Mouse (Mus musculus): ENCODE data around the gene Ammecr1.

DNA sequence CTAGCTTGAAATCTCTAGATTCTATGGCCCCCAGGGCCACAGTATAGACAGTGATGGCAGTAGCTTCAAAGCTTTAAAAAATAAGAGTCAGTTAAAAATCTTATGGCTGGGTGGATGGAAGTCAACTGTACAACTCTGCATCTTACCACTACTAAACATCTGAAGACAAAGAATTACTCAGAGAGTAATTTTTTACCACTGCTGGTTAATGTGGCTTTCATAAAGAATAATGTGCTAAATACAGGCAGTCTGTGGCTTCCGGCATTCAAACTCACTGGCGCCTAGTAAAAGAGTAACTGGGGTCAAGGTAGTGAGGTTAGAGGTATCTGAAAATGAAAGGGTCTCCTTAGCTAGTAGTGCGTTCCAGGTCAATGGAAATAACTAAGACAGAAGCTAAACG is 64.6 kb downstream of the Ammecr1 start:
- TF ChIP-seq CTCF (IDR thresholded peaks at IDR 0.05) = no peak
- TF ChIP-seq EP300 (IDR thresholded peaks at IDR 0.05) = no peak
